Mouse (Mus musculus) limb, embryonic 14.5 days (tissue): Measurements from ENCODE around the gene Ifne. TPM values are rescaled to one million over a fixed set of nuclear protein-coding genes. Genes with fewer than 3 reads are reported as not detected.

Source experiments
- ATAC-seq: fragments of 200-750 bp; cut with Nextera tagmentation; 2 replicates; pipeline ENCODE4 v1.8.0; 2017; ENCODE audit warnings: low read depth, moderate number of reproducible peaks, moderate TSS enrichment; ENCODE audit not compliant: low FRiP score
- DNase-seq: peaks from one replicate; pipeline ENCODE4 v3.0.0-alpha.2; 2015; ENCODE audit warnings: low spot score
- H3K27ac ChIP-seq: fragments of 300-500 bp; sonication (generic); replicated peaks from 2 replicates; pipeline ENCODE4 v1.5.1; 2014; ENCODE audit warnings: low read depth, mild to moderate bottlenecking, low read length, moderate library complexity, mixed read lengths
- H3K27me3 ChIP-seq: fragments of 300-500 bp; sonication (generic); 2 replicates; pipeline ENCODE4 v1.6.1; 2014; ENCODE audit warnings: low read length, mixed read lengths; ENCODE audit not compliant: control insufficient read depth, insufficient read depth
- H3K36me3 ChIP-seq: fragments of 300-500 bp; sonication (generic); 2 replicates; pipeline ENCODE4 v1.6.1; 2014; ENCODE audit warnings: mild to moderate bottlenecking, low read length, moderate library complexity, mixed read lengths; ENCODE audit not compliant: control insufficient read depth, insufficient read depth
- H3K4me1 ChIP-seq: fragments of 300-500 bp; sonication (generic); 2 replicates; pipeline ENCODE4 v1.6.1; 2014; ENCODE audit warnings: antibody characterized with exemption, low read length, mixed read lengths; ENCODE audit not compliant: control insufficient read depth, insufficient read depth
- H3K4me2 ChIP-seq: fragments of 300-500 bp; sonication (generic); replicated peaks from 2 replicates; pipeline ENCODE4 v1.6.1; 2014; ENCODE audit warnings: low read depth, mild to moderate bottlenecking, low read length, moderate library complexity; ENCODE audit not compliant: severe bottlenecking
- H3K4me3 ChIP-seq: fragments of 300-500 bp; sonication (generic); replicated peaks from 2 replicates; pipeline ENCODE4 v1.5.1; 2014; ENCODE audit warnings: low read length
- H3K9ac ChIP-seq: fragments of 300-500 bp; sonication (generic); 2 replicates; pipeline ENCODE4 v1.6.1; 2014; ENCODE audit warnings: mild to moderate bottlenecking, low read depth, low read length, moderate library complexity; ENCODE audit not compliant: severe bottlenecking
- H3K9me3 ChIP-seq: fragments of 300-500 bp; sonication (generic); 2 replicates; pipeline ENCODE4 v1.6.1; 2016; ENCODE audit warnings: low read length; ENCODE audit not compliant: control insufficient read depth
- POLR2A ChIP-seq: fragments of 200-500 bp; IDR thresholded peaks from 2 replicates; pipeline ENCODE4 v1.8.0; 2012; ENCODE audit warnings: inconsistent platforms, mild to moderate bottlenecking, moderate library complexity, borderline replicate concordance; ENCODE audit not compliant: insufficient read depth, insufficient read length; ENCODE audit errors: extremely low read depth
- WGBS: fragments of 180-500 bp; shearing (Covaris S2); extraction: QIAGEN DNeasy Blood & Tissue Kit; methylation state at CpG from one replicate; pipeline ENCODE4 v1.1.7; 2014; 5-methylcytosine and 5-hydroxymethylcytosine counted together
- polyA plus RNA-seq, 2 experiments: library from polyadenylated mRNA; depleted of rRNA in 1 of 2; stranded (reverse) in 1 of 2; unstranded in 1 of 2; fragments of >200 nt; fragmentation: Nextera tagmentation in 1 of 2; extraction: Ambion mirVana in 1 of 2; gene quantifications; 2 replicates each; pipeline versions ENCODE4 v1.2.1 to v1.2.3; 2012 to 2014

Ifne gene
- polyA plus RNA-seq, 2 experiments, result not detected

DNA sequence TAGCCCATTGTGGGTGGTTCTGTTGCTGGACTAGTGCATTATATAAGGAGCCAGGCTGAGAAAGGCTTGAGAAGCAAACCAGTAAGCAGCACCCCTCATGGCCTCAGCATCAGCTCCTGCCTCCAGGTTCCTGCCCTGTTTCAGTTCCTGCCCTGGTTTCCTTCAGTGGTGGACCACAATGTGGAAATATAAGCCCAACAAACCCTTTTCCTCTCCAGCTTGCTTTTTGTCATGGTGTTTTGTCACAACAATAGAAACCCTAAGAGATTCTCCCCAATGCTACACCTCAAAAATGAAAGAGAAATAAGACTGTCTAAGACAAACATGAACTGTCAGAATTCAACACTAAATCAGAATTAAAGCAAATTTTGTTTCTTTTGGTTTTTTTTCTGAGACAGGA, 20.8 kb downstream of the Ifne start:
- no peaks in the 10 kb centered on the region for H3K36me3 ChIP-seq
- ATAC-seq (no peak), DNase-seq (no peak)
- H3K9me3 ChIP-seq, result no peaks in the 10 kb centered on the region
- no peak overlapping the region for H3K27ac ChIP-seq
- TF ChIP-seq POLR2A, result no peak
- no peaks in the 10 kb centered on the region for H3K27me3 ChIP-seq
- no peak overlapping the region for H3K4me3 ChIP-seq
- H3K9ac ChIP-seq, result no peak overlapping the region
- no peaks in the 10 kb centered on the region for H3K4me1 ChIP-seq
- H3K4me2 ChIP-seq, result no peak overlapping the region

DNA sequence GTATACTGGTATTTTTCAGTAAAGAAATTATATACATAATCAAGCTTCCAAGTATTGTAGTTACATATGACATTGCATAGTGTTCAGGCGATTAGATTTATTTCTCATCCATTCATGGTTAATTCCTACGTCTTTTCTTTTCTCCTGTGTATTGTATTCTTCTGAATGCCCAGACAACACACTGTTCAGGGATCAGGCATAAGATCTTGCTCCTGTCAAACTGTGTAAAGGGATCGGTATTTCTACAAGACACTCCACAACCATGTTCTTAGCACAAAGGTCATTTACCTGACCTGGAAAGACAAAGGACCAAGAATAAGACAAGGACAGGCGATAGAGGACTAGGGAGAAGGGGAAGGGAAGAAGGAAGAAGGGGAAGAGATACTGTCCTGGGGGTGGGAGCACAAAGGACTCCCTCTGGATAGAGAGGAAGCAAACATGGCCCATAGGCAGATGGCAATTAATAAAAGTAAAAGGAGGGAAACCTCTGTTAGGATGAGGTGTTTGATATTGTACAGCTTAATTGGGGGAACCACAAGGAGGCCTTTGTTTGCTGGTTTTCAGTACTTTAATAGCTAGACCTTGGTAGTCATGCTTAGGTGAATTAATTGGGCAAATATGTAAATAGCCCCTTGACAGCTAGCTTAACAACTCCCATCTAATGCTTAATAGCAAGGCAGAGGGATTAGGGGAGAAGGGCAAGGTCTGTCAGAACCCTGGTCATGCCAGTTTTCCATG, 28.8 kb downstream of the Ifne start:
- Histone ChIP-seq H3K27ac (no peak overlapping the region), H3K4me1 (no peaks in the 10 kb centered on the region), H3K9ac (no peak overlapping the region), H3K4me2 (no peak overlapping the region), H3K36me3 (no peaks in the 10 kb centered on the region), H3K27me3 (no peaks in the 10 kb centered on the region), H3K4me3 (no peak overlapping the region), H3K9me3 (no peaks in the 10 kb centered on the region)
- WGBS, result 78% methylated on average over 4 of the region's 4 CpGs
- DNase-seq, result no peak
- ATAC-seq, result no peak
- no peak for TF ChIP-seq POLR2A

DNA sequence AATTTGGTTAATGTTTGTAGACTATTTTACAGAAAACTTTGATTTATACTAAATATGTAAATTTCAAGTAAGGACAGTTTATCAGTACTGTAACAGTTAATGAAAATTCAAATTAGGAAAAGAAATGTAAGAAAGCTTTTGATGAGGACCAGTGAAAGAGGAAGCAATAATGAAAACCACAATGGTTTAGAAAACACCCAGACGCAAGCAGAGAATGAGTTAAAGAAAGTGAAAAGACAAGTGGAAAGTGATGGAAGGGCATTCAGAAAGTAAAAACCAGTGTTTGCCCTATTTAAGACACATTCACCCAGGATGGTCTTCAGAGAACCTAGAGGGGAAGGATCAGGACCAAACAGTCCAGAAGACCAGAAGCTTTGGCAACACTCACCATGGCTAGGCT, 30.3 kb downstream of the Ifne start, which contains the start of gene Ifna1:
TSS of gene Ifna1 (plus strand) at position 390 of the 400 bp plus-strand sequence.
- no peaks in the 10 kb centered on the region for H3K4me1 ChIP-seq
- no peaks in the 10 kb centered on the region for H3K9me3 ChIP-seq
- no peaks in the 10 kb centered on the region for H3K36me3 ChIP-seq
- H3K4me3 ChIP-seq, result no peak within 1 kb of the TSS
- no peak within 1 kb of the TSS for H3K4me2 ChIP-seq
- no peak for ATAC-seq
- DNase-seq, result no peak
- no peak within 1 kb of the TSS for H3K27ac ChIP-seq
- 59% methylated on average over 1 of the region's 1 CpGs for WGBS
- H3K27me3 ChIP-seq, result no peaks in the 10 kb centered on the region
- no peak for TF ChIP-seq POLR2A
- H3K9ac ChIP-seq, result no peak within 1 kb of the TSS

DNA sequence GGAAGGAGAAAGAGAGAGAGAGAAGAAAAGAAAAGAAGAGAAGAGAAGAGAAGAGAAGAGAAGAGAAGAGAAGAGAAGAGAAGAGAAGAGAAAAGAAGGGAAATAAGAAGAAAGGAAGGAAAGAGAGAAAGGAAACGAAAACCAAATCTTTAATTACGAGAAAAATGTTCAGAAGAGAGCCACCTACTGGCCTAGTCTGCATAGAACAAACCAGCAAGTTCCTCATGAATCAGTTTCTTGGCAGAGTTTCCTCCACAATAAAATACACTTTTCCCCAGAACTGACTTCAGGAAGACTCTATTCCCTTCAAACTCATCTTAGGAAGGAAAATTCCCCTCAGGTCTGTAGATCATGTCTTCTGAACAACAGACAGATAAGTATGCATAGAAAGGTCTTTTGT, 34.7 kb downstream of the Ifne start:
- no peaks in the 10 kb centered on the region for H3K27me3 ChIP-seq
- no peaks in the 10 kb centered on the region for H3K9me3 ChIP-seq
- no peak overlapping the region for H3K4me3 ChIP-seq
- H3K36me3 ChIP-seq, result no peaks in the 10 kb centered on the region
- no peak overlapping the region for H3K9ac ChIP-seq
- TF ChIP-seq POLR2A, result no peak
- ATAC-seq (no peak), DNase-seq (no peak)
- H3K27ac ChIP-seq, result no peak overlapping the region
- no peaks in the 10 kb centered on the region for H3K4me1 ChIP-seq
- no peak overlapping the region for H3K4me2 ChIP-seq
- WGBS, result 55% methylated on average over 2 of the region's 2 CpGs

DNA sequence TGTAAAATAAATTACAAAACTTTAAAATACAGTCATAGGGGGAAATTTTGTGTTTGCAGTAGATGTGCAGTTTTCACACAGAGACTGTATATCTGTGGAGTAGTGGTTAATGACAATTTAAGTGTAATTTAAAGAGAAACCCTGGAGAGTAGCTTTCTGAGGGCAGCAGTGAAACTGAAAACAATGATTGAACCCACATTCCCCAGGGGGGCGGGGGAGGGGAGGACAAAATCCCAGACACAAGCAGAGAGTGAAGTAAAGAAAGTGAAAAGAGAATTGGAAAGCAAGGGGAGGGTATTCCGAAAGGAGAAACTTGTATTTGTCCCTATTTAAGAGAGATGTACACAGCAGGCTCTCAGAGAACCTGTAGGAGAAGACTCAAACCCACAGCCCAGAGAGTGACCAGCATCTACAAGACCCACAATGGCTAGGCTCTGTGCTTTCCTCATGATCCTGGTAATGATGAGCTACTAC, 38.5 kb downstream of the Ifne start, which contains the start of gene Ifna4:
TSS of gene Ifna4 (plus strand) at position 424 of the 474 bp plus-strand sequence.
- Histone ChIP-seq H3K4me3 (no peak within 1 kb of the TSS), H3K4me1 (no peaks in the 10 kb centered on the region), H3K4me2 (no peak within 1 kb of the TSS), H3K36me3 (no peaks in the 10 kb centered on the region), H3K27me3 (no peaks in the 10 kb centered on the region), H3K27ac (no peak within 1 kb of the TSS), H3K9ac (no peak within 1 kb of the TSS), H3K9me3 (no peaks in the 10 kb centered on the region)
- 54% methylated on average over 2 of the region's 2 CpGs for WGBS
- ATAC-seq (no peak), DNase-seq (no peak)
- no peak for TF ChIP-seq POLR2A

DNA sequence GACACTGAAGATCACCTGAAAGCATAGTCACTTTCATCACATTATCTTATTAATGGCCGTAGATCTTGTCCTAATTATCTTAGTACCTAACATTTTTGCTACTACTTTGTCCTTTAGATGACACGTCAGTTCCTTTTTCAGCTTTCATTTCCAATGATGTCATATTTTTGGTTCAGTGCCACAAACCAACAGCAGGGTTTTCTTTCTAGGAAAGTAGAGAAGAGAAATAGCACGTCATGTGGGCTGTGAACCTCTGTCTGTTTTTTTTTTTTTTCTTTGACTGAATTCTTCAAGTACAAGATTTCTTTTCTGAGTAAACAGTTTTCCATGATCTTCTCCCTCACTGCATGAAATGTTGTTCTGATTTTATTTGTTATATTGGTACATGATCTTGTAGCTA, 39.9 kb downstream of the Ifne start:
- no peak overlapping the region for H3K27ac ChIP-seq
- no peak overlapping the region for H3K4me3 ChIP-seq
- no peaks in the 10 kb centered on the region for H3K4me1 ChIP-seq
- no peak overlapping the region for H3K9ac ChIP-seq
- H3K27me3 ChIP-seq, result no peaks in the 10 kb centered on the region
- 69% methylated on average over 3 of the region's 3 CpGs for WGBS
- DNase-seq (no peak), ATAC-seq (no peak)
- no peak for TF ChIP-seq POLR2A
- no peaks in the 10 kb centered on the region for H3K36me3 ChIP-seq
- no peaks in the 10 kb centered on the region for H3K9me3 ChIP-seq
- no peak overlapping the region for H3K4me2 ChIP-seq
